Mouse (Mus musculus): ENCODE measurements at regions not wholly inside any gene's neighbourhood (a gene's known extent, or its start where the extent isn't known, plus 50 kb on each side); places are given as distances from the start of the nearest gene placed in this dataset.

DNA sequence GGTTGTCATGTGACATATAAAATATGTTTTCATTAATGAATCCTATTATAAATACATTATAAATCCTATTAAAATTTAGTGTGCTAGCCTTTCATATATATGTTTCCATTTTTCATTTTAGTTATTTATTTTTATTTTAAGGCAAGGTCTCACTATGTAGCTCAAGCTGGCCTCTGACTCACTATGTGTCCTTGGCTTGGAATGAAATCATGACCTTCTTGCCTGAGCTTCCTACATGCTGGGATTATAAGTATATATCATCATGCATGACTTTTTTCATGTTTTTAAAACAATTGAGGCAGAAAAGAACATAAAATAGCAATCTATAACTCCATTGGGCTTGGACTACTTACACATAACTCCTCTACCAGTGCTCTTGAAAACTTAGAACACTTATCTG, 52.4 kb upstream of the Gm5538 start:
- DNase-seq = peak; percentile 8
